Mouse (Mus musculus) spleen, adult 2 months (tissue): ENCODE measurements around the gene Rpl9.

ENCODE experiments used
- CTCF ChIP-seq: fragments of 200-500 bp; IDR thresholded peaks from 2 replicates; pipeline ENCODE4 v1.5.1; 2011; ENCODE audit warnings: mild to moderate bottlenecking, inconsistent platforms; ENCODE audit not compliant: insufficient read depth, insufficient read length, insufficient replicate concordance; ENCODE audit errors: extremely low read depth
- POLR2A ChIP-seq: fragments of 200-500 bp; IDR thresholded peaks from 2 replicates; pipeline ENCODE4 v1.6.1; 2011; ENCODE audit warnings: low read depth, low read length, inconsistent platforms

GRCm38 (mm10) chr5:65390648-65391644, at the start of gene Rpl9, which contains the start of gene Lias:
- peak; percentile 86 for TF ChIP-seq POLR2A
- no peak for TF ChIP-seq CTCF
